Mouse (Mus musculus): ENCODE measurements at regions not wholly inside any gene's neighbourhood (a gene's known extent, or its start where the extent isn't known, plus 50 kb on each side); places are given as distances from the start of the nearest gene placed in this dataset.

DNA sequence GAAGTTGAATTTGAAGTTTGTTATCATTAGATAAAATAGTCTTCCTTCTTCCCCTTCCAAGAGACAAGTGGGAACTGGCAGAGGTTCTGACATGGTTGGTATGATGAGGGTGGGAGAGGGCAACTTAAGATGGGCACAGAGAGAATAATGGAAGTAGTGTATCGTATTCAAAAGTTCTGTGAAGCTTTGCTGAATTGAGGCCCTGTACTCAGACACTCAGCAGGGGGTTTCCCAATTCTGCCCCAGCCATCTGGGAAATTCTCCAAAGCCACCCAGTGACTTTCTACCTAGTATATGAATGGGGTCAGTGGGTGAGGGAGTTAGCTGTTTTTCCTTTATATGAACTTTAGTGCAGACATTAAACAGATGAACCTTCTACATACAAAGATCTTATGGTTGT lies 1058.7 kb downstream of the Gsdmc2 start:
- DNase-seq (ENCODE audit: low spot score in 2 of 2): no peak

GRCm38 (mm10) chr15:62784456-62785139 lies 1060.4 kb downstream of the Gsdmc2 start:
- DNase-seq (ENCODE audit: low spot score in 2 of 2): no peak

- no peak for DNase-seq (ENCODE audit: low spot score in 2 of 2)
These were observed 1066.1 kb downstream of the Gsdmc2 start for GRCm38 (mm10) chr15:62778899-62779298.

- DNase-seq (ENCODE audit: low spot score in 2 of 2): no peak
These were observed 1092.3 kb downstream of the Gsdmc2 start for GRCm38 (mm10) chr15:62752686-62753085.

DNA sequence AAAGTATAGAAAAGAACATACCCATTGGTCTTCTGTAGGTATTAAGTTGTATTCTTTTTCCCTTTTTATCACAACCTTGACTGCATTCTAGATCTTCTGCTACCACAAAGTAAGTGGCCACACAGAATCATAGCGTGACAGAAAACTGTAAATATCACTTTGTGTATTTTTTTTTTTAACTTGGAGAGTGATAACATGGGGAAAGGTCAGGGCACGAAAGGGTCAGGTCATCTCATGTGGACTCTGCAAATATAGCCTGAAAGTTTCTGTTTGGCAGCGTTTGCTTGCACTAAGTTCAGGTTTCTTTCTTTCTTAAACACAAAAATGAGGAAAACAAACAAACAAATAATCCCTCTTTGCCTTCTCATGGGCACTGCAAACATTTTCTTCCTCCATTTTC lies 1101.1 kb downstream of the Gsdmc2 start:
- DNase-seq (ENCODE audit: low spot score in 2 of 2): no peak

GRCm38 (mm10) chr15:62740746-62741145 lies 1104.2 kb downstream of the Gsdmc2 start:
- no peak for DNase-seq (ENCODE audit: low spot score in 2 of 2)

DNA sequence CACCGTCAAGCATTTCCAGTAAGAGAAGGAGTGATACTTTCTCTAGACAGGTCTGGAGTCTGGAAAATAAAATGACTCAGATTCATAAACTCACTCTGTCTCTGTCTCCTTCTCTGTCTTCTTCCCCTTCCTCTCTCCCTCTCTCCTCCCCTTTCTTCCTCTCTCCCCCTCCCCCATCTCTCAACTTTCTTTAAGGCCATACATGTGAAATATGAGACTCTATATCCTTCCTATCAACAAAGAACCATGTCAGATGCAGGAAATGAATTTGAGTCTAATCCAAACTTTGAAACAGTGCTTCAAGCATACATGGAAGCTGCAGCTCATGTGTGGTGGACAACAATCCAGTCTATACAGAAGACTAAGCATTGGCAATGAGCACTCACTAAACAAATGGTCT lies 1109.6 kb downstream of the Gsdmc2 start:
- no peak for DNase-seq (ENCODE audit: low spot score in 2 of 2)

GRCm38 (mm10) chr15:62734900-62735299 lies 1110.1 kb downstream of the Gsdmc2 start:
- DNase-seq (ENCODE audit: low spot score in 2 of 2): no peak

DNA sequence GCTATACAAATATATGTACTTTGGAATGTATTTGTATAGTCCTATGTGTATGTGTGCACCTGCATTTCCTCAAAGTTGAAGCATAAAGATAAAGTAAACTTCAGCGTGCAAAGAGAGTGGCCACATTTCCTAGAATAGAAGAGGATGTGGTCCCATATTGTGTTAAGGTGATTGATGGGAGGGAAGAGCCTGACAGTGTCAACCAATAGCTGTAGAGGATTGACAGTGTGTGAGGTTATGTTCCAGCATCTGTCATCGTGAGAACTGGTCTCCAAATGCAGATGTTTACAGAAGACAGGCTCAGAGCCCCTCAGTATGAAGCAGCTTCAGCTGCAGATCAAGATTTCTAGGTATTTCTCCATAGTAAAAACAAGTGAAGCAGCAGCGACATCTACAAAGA lies 1114.5 kb downstream of the Gsdmc2 start:
- peak in 1 of 2 experiments; percentile 3 for DNase-seq (ENCODE audit: low spot score in 2 of 2)

DNA sequence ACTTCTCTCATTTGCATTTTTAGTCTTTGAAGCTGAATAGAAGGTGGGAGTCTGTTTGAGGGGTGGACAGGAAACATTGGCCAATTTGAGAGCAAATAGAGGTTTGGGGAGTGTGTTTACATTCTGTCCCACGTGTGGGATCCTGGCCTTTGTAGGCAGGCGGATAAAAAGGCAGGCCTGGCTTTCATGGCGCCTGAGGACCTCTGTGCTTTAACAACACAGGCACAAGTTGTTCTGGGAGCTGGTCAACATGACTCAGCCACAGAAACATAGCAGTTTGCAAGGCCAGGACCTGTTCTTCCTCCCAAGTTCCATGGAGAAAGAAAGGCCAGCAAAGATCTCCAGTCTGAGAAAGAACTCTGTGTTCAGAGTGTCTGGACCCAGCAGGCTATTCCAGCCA lies 1130.7 kb downstream of the Gsdmc2 start:
- no peak for DNase-seq (ENCODE audit: low spot score in 2 of 2)

GRCm38 (mm10) chr15:62712543-62713131 lies 1132.3 kb downstream of the Gsdmc2 start:
- no peak for DNase-seq (ENCODE audit: low spot score in 2 of 2)

DNA sequence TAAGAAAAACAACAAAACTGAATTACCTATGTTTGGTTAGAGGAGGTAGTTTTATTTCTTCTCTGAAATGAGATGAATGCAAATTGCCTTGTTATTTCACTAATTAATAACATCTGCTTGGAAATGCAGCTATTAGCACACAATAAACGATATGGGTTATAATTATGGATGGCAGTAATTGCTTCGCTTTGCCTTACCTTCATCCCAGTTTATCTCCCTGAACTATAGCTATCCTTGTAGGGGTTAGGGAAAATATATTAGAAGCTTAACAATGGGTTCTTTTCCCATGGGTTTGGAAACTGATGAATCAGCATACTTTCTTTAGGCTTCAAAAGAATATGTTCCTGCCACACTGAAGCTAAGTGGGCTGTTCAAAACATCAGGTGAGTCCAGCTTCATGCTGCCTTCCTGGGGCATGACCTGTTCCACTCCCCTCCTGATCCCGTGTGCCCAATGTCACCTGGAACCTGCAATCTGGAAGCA lies 1132.9 kb downstream of the Gsdmc2 start:
- no peak for DNase-seq (ENCODE audit: low spot score in 2 of 2)

- DNase-seq (ENCODE audit: low spot score in 2 of 2): no peak
These were observed 1135.4 kb downstream of the Gsdmc2 start for GRCm38 (mm10) chr15:62709546-62709945.

- DNase-seq (ENCODE audit: low spot score in 2 of 2): no peak
These were observed 1146.4 kb downstream of the Gsdmc2 start for GRCm38 (mm10) chr15:62698559-62698958.

- no peak for DNase-seq (ENCODE audit: low spot score in 2 of 2)
These were observed 1150.2 kb downstream of the Gsdmc2 start for GRCm38 (mm10) chr15:62694734-62695133.

- DNase-seq (ENCODE audit: low spot score in 2 of 2): no peak
These were observed 1151.3 kb downstream of the Gsdmc2 start for GRCm38 (mm10) chr15:62693671-62694070.

DNA sequence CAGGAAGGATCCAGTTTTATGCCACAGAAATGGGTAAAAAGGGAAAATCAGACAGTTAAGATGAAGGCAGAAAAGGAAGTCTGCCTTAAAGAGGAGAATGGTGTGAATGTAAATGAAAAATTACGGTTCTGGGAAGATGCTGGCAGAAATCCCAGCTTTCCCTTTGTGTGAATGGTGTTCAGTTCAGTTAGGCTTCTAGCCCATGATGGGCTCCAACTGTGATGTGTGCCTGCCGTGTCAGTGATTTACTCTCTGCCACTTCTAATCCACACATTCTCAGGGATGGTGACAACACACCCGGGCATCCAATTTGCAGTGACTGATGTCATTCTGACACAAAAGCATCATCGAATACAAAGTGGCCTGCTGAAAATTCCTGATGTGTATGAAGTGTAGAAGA lies 1171.6 kb downstream of the Gsdmc2 start:
- no peak for DNase-seq (ENCODE audit: low spot score in 2 of 2)

DNA sequence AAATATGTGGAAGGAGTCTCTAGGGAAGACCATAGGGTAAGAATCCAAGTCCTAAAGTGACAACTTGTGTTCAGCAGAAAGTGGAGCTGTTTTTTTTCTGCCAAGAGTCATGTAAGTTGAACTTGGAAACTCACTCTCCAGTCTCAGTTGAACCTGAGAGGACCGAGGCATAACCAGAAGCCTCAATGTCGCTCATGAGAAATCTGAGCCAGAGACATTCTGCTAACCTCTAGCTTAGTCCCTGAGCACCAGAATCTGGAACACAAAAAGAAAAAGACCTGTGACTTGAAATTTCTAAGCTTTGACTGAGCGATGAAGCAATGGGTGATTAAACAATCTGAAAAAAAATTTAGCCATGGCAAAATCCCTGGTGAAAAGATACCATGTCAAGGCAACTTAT lies 1175.0 kb downstream of the Gsdmc2 start:
- DNase-seq (ENCODE audit: low spot score in 2 of 2): no peak

DNA sequence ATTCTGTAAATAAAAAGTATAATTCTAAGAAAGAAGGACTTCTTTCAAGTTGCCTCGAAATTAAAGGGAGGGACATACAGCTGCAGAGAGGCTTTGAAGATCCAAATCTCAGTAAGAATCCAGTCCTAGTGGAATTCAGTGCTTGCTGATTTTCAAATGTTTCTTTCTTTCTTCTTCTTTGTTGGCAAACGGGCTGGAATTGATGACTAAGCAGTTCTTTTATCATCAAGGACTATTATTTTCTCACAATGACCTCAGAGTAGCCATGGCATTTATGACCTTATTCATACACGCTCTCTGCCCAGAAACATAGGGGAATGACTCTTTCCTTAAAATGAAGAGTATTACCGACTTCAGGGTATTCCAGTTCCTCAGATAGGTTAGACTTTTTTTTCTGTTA lies 1185.9 kb downstream of the Gsdmc2 start:
- no peak for DNase-seq (ENCODE audit: low spot score in 2 of 2)

- DNase-seq (ENCODE audit: low spot score in 2 of 2): no peak
These were observed 1186.3 kb downstream of the Gsdmc2 start for GRCm38 (mm10) chr15:62658695-62659094.

GRCm38 (mm10) chr15:62646476-62647168 lies 1198.4 kb downstream of the Gsdmc2 start:
- no peak for DNase-seq (ENCODE audit: low spot score in 2 of 2)

DNA sequence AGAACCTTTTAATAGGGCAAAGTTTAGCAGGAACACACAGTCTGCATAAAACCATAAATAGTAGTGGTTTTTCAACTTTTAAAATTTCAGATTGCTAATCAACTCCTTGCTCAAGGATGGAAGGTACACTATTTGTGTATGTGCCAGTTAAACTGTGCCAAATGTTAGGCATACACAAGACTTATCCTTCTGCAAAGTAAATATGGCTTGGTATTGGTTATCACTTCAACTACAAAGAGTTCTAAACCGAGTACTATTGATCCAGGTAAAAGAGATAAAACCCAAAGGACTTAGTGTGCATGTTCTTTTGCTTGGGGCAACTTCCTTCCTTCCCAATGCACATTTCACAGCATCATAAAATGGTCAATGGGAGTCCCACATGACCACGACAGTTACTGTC lies 1200.2 kb downstream of the Gsdmc2 start:
- DNase-seq (ENCODE audit: low spot score in 2 of 2): no peak

DNA sequence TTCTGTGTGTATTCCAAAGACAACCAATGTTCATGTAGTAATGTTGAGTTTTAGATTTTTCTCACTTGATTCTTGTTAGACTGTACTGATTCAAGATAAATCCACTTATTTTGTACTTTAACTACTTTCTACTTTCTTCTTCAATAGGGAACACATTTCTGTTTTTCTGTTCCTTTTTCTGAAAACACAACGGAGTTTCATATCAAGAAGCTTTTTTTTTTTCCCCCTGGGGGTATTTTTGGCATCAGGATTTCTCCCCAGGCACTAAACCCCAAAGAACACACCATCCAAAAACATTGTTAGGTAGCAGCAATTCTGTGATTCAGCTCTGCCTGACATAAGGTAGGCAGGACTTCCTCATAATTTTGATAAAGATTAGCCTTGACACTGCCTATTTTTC lies 1200.7 kb downstream of the Gsdmc2 start:
- no peak for DNase-seq (ENCODE audit: low spot score in 2 of 2)
